Mouse (Mus musculus): ENCODE data around the gene Mnx1. TPM values are rescaled to one million over a fixed set of nuclear protein-coding genes. Genes with fewer than 3 reads are reported as not detected.

The Mnx1 gene
- polyA plus RNA-seq, 1 experiment from 2014 or later, result not detected

GRCm38 (mm10) chr5:29475556-29475955 lies 2.7 kb downstream of the Mnx1 start:
- no peak overlapping the region for H3K4me3 ChIP-seq
- H3K4me1 ChIP-seq, result peaks cover 16% of the 10 kb centered on the region
- no peak overlapping the region for H3K9ac ChIP-seq
- no peaks in the 10 kb centered on the region for H3K9me3 ChIP-seq
- no peak overlapping the region for H3K4me2 ChIP-seq
- WGBS, result 1% methylated on average over 5 of the region's 5 CpGs
- H3K27me3 ChIP-seq (replicated peaks), result peaks cover 96% of the 10 kb centered on the region
- no peak for ATAC-seq (replicated peaks)
- no peak overlapping the region for H3K27ac ChIP-seq
- no peaks in the 10 kb centered on the region for H3K36me3 ChIP-seq (replicated peaks)

- Histone ChIP-seq H3K4me2 (no peak overlapping the region), H3K4me1 (peaks cover 16% of the 10 kb centered on the region), H3K9me3 (no peaks in the 10 kb centered on the region), H3K27ac (no peak overlapping the region), H3K9ac (no peak overlapping the region), H3K36me3 (replicated peaks) (no peaks in the 10 kb centered on the region), H3K27me3 (replicated peaks) (peaks cover 96% of the 10 kb centered on the region), H3K4me3 (no peak overlapping the region)
- 3% methylated on average over 10 of the region's 10 CpGs for WGBS
- ATAC-seq (replicated peaks), result no peak
Observed at GRCm38 (mm10) chr5:29475041-29475440, 3.2 kb downstream of the Mnx1 start.

GRCm38 (mm10) chr5:29474246-29474960 lies 3.9 kb downstream of the Mnx1 start:
- H3K27me3 ChIP-seq (replicated peaks), result peaks cover 96% of the 10 kb centered on the region
- H3K27ac ChIP-seq, result no peak overlapping the region
- no peaks in the 10 kb centered on the region for H3K9me3 ChIP-seq
- WGBS, result 2% methylated on average over 35 of the region's 35 CpGs
- no peak overlapping the region for H3K4me3 ChIP-seq
- no peak overlapping the region for H3K4me2 ChIP-seq
- H3K36me3 ChIP-seq (replicated peaks), result no peaks in the 10 kb centered on the region
- no peak for ATAC-seq (replicated peaks)
- H3K9ac ChIP-seq, result no peak overlapping the region
- peaks cover 16% of the 10 kb centered on the region for H3K4me1 ChIP-seq

- peaks cover 96% of the 10 kb centered on the region for H3K27me3 ChIP-seq (replicated peaks)
- no peak for ATAC-seq (replicated peaks)
- H3K36me3 ChIP-seq (replicated peaks), result no peaks in the 10 kb centered on the region
- H3K4me1 ChIP-seq, result peaks cover 15% of the 10 kb centered on the region
- H3K4me2 ChIP-seq, result no peak overlapping the region
- H3K9me3 ChIP-seq, result no peaks in the 10 kb centered on the region
- H3K4me3 ChIP-seq, result no peak overlapping the region
- WGBS, result 1% methylated on average over 35 of the region's 35 CpGs
- H3K9ac ChIP-seq, result no peak overlapping the region
- no peak overlapping the region for H3K27ac ChIP-seq
Observed at GRCm38 (mm10) chr5:29473551-29474245, 4.6 kb downstream of the Mnx1 start.

GRCm38 (mm10) chr5:29471855-29472665 lies 6.2 kb downstream of the Mnx1 start:
- under 1% methylated on average over 22 of the region's 22 CpGs for WGBS
- no peaks in the 10 kb centered on the region for H3K9me3 ChIP-seq

GRCm38 (mm10) chr5:29471396-29471795 lies 6.9 kb downstream of the Mnx1 start:
- H3K4me3 ChIP-seq, result no peak overlapping the region
- WGBS, result 2% methylated on average over 11 of the region's 11 CpGs
- ATAC-seq (replicated peaks), result no peak
- no peak overlapping the region for H3K4me2 ChIP-seq
- no peak overlapping the region for H3K9ac ChIP-seq
- peaks cover 94% of the 10 kb centered on the region for H3K27me3 ChIP-seq (replicated peaks)
- H3K36me3 ChIP-seq (replicated peaks), result no peaks in the 10 kb centered on the region
- H3K27ac ChIP-seq, result no peak overlapping the region
- peaks cover 10% of the 10 kb centered on the region for H3K4me1 ChIP-seq
- no peaks in the 10 kb centered on the region for H3K9me3 ChIP-seq

More at GRCm38 (mm10) chr5:29471855-29472665, 6.2 kb downstream of the Mnx1 start:
- Histone ChIP-seq H3K27ac (no peak overlapping the region), H3K36me3 (replicated peaks) (no peaks in the 10 kb centered on the region), H3K9ac (no peak overlapping the region), H3K4me3 (no peak overlapping the region), H3K27me3 (replicated peaks) (peaks cover 94% of the 10 kb centered on the region), H3K4me2 (no peak overlapping the region), H3K4me1 (peaks cover 10% of the 10 kb centered on the region)
- no peak for ATAC-seq (replicated peaks)

GRCm38 (mm10) chr5:29470851-29471394 lies 7.3 kb downstream of the Mnx1 start:
- WGBS, result 3% methylated on average over 20 of the region's 20 CpGs
- H3K36me3 ChIP-seq (replicated peaks), result no peaks in the 10 kb centered on the region

GRCm38 (mm10) chr5:29470271-29470670 lies 8.0 kb downstream of the Mnx1 start:
- WGBS, result 6% methylated on average over 5 of the region's 5 CpGs
- H3K4me2 ChIP-seq, result no peak overlapping the region
- peaks cover 94% of the 10 kb centered on the region for H3K27me3 ChIP-seq (replicated peaks)

More at GRCm38 (mm10) chr5:29470851-29471394, 7.3 kb downstream of the Mnx1 start:
- Histone ChIP-seq H3K27me3 (replicated peaks) (peaks cover 94% of the 10 kb centered on the region), H3K4me1 (peaks cover 10% of the 10 kb centered on the region), H3K4me3 (no peak overlapping the region), H3K9ac (no peak overlapping the region), H3K27ac (no peak overlapping the region), H3K4me2 (no peak overlapping the region), H3K9me3 (no peaks in the 10 kb centered on the region)
- ATAC-seq (replicated peaks), result no peak

GRCm38 (mm10) chr5:29469501-29469900 lies 8.8 kb downstream of the Mnx1 start:
- Histone ChIP-seq H3K27ac (no peak overlapping the region), H3K4me2 (no peak overlapping the region), H3K9ac (no peak overlapping the region), H3K36me3 (replicated peaks) (no peaks in the 10 kb centered on the region), H3K27me3 (replicated peaks) (peaks cover 88% of the 10 kb centered on the region), H3K9me3 (no peaks in the 10 kb centered on the region), H3K4me3 (no peak overlapping the region), H3K4me1 (peaks cover 10% of the 10 kb centered on the region)
- ATAC-seq (replicated peaks), result no peak
- WGBS, result 3% methylated on average over 4 of the region's 4 CpGs

More at GRCm38 (mm10) chr5:29470271-29470670, 8.0 kb downstream of the Mnx1 start:
- no peak overlapping the region for H3K27ac ChIP-seq
- H3K4me3 ChIP-seq, result no peak overlapping the region
- H3K9me3 ChIP-seq, result no peaks in the 10 kb centered on the region
- no peak overlapping the region for H3K9ac ChIP-seq
- peaks cover 10% of the 10 kb centered on the region for H3K4me1 ChIP-seq
- ATAC-seq (replicated peaks), result no peak
- no peaks in the 10 kb centered on the region for H3K36me3 ChIP-seq (replicated peaks)

GRCm38 (mm10) chr5:29468351-29469065 lies 9.8 kb downstream of the Mnx1 start:
- ATAC-seq (replicated peaks), result no peak
- H3K9ac ChIP-seq, result no peak overlapping the region
- peak overlapping the region; percentile 53 for H3K4me2 ChIP-seq
- no peaks in the 10 kb centered on the region for H3K9me3 ChIP-seq
- no peaks in the 10 kb centered on the region for H3K36me3 ChIP-seq (replicated peaks)
- peaks cover 10% of the 10 kb centered on the region for H3K4me1 ChIP-seq
- WGBS, result under 1% methylated on average over 17 of the region's 17 CpGs
- H3K27me3 ChIP-seq (replicated peaks), result peaks cover 81% of the 10 kb centered on the region
- peak overlapping the region; percentile 28 for H3K4me3 ChIP-seq
- no peak overlapping the region for H3K27ac ChIP-seq

GRCm38 (mm10) chr5:29467489-29468350 lies 10.6 kb downstream of the Mnx1 start:
- Histone ChIP-seq H3K27ac (no peak overlapping the region), H3K36me3 (replicated peaks) (no peaks in the 10 kb centered on the region), H3K27me3 (replicated peaks) (peaks cover 75% of the 10 kb centered on the region), H3K4me1 (peaks cover 10% of the 10 kb centered on the region), H3K9me3 (no peaks in the 10 kb centered on the region), H3K4me2 (peak overlapping the region; percentile 53), H3K4me3 (peak overlapping the region; percentile 28), H3K9ac (no peak overlapping the region)
- peak; percentile 27; the same call in 1 of the 2 replicates for ATAC-seq (replicated peaks)
- WGBS, result 2% methylated on average over 66 of the region's 67 CpGs

All from midbrain, embryonic 15.5 days (tissue).